Mouse (Mus musculus): Measurements from ENCODE around the gene Magi1.

Gene Magi1

GRCm38 (mm10) chr6:94203642-94204145 lies 80.0 kb downstream of the Magi1 start:
- no peak for DNase-seq (ENCODE audit: low read depth in 2 of 2, low spot score in 2 of 2)

- DNase-seq (ENCODE audit: low read depth in 2 of 2, low spot score in 2 of 2) = no peak
Observed at GRCm38 (mm10) chr6:94201940-94202339, 81.8 kb downstream of the Magi1 start.

GRCm38 (mm10) chr6:94200910-94201309 lies 82.8 kb downstream of the Magi1 start:
- no peak for DNase-seq (ENCODE audit: low read depth in 2 of 2, low spot score in 2 of 2)

GRCm38 (mm10) chr6:94199696-94200095 lies 84.0 kb downstream of the Magi1 start:
- no peak for DNase-seq (ENCODE audit: low read depth in 2 of 2, low spot score in 2 of 2)

- DNase-seq (ENCODE audit: low read depth in 2 of 2, low spot score in 2 of 2) = no peak
Observed at GRCm38 (mm10) chr6:94197831-94198230, 85.9 kb downstream of the Magi1 start.

- no peak for DNase-seq (ENCODE audit: low read depth in 2 of 2, low spot score in 2 of 2)
Observed at GRCm38 (mm10) chr6:94195303-94195911, 88.3 kb downstream of the Magi1 start.

GRCm38 (mm10) chr6:94190830-94191229 lies 92.9 kb downstream of the Magi1 start:
- no peak for DNase-seq (ENCODE audit: low read depth in 2 of 2, low spot score in 2 of 2)

- no peak for DNase-seq (ENCODE audit: low read depth in 2 of 2, low spot score in 2 of 2)
Observed at GRCm38 (mm10) chr6:94189379-94189778, 94.3 kb downstream of the Magi1 start.

GRCm38 (mm10) chr6:94186628-94187319 lies 96.9 kb downstream of the Magi1 start:
- no peak for DNase-seq (ENCODE audit: low read depth in 2 of 2, low spot score in 2 of 2)

- DNase-seq (ENCODE audit: low read depth in 2 of 2, low spot score in 2 of 2) = peak; percentile 5 to 21
Observed at GRCm38 (mm10) chr6:94184268-94184667, 99.4 kb downstream of the Magi1 start.

GRCm38 (mm10) chr6:94183354-94183851 lies 100.3 kb downstream of the Magi1 start:
- no peak for DNase-seq (ENCODE audit: low read depth in 2 of 2, low spot score in 2 of 2)

- no peak for DNase-seq (ENCODE audit: low read depth in 2 of 2, low spot score in 2 of 2)
Observed at GRCm38 (mm10) chr6:94181673-94182255, 102.0 kb downstream of the Magi1 start.

GRCm38 (mm10) chr6:94180331-94181150 lies 103.2 kb downstream of the Magi1 start:
- DNase-seq (ENCODE audit: low read depth in 2 of 2, low spot score in 2 of 2) = no peak

GRCm38 (mm10) chr6:94177559-94177958 lies 106.2 kb downstream of the Magi1 start:
- DNase-seq (ENCODE audit: low read depth in 2 of 2, low spot score in 2 of 2) = no peak

GRCm38 (mm10) chr6:94176705-94177104 lies 107.0 kb downstream of the Magi1 start:
- DNase-seq (ENCODE audit: low read depth in 2 of 2, low spot score in 2 of 2) = no peak

GRCm38 (mm10) chr6:94171250-94171649 lies 112.5 kb downstream of the Magi1 start:
- no peak for DNase-seq (ENCODE audit: low read depth in 2 of 2, low spot score in 2 of 2)

GRCm38 (mm10) chr6:94169581-94170194 lies 114.0 kb downstream of the Magi1 start:
- DNase-seq (ENCODE audit: low read depth in 2 of 2, low spot score in 2 of 2) = no peak

- DNase-seq (ENCODE audit: low read depth in 2 of 2, low spot score in 2 of 2) = no peak
Observed at GRCm38 (mm10) chr6:94165951-94166350, 117.8 kb downstream of the Magi1 start.

- DNase-seq (ENCODE audit: low read depth in 2 of 2, low spot score in 2 of 2) = no peak
Observed at GRCm38 (mm10) chr6:94164753-94165536, 118.8 kb downstream of the Magi1 start.

All from CD8-positive naive resting alpha-beta T cell, adult 2 months (primary cell).